Mouse (Mus musculus) cortical plate, adult 2 months (tissue): ENCODE measurements around the gene Dlk2.

Experiments
- CTCF ChIP-seq: fragments of 200-500 bp; IDR thresholded peaks from 2 replicates; pipeline ENCODE4 v1.5.1; 2011; ENCODE audit warnings: mild to moderate bottlenecking, control low read depth, low read length; ENCODE audit not compliant: insufficient read depth; ENCODE audit errors: extremely low read depth
- POLR2A ChIP-seq: fragments of 200-500 bp; IDR thresholded peaks from 2 replicates; pipeline ENCODE4 v1.6.1; 2011; ENCODE audit warnings: mild to moderate bottlenecking, low read length, control low read depth; ENCODE audit not compliant: insufficient read depth; ENCODE audit errors: extremely low read depth

DNA sequence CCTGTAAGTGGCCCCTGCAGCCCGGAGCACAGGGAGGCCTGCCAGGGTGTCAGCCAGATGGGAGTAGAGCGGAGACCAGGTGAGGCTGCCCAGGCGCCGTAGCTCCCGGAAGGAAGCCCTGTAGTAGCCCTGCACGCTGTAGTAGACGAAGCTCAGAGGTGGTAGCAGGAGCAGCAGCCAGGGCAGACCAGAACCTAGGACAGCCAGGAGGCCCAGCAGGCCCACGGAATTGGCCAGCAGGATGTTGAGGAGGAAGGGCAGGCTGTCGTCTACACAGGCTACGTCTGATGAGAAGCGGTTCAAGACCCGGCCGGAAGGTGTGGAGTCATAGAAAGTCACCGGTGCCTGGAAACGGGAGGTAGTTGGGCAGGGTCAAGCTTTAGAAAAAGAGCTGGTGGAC lies 9.7 kb downstream of the Dlk2 start:
- TF ChIP-seq CTCF (no peak), POLR2A (no peak)
